Mouse (Mus musculus) forebrain, embryonic 14.5 days (tissue): Measurements from ENCODE around the gene Osbp2. TPM values are rescaled to one million over a fixed set of nuclear protein-coding genes. Genes with fewer than 3 reads are reported as not detected.
A peak's percentile ranks its signal among the peaks of the same experiment; 100 is the strongest.

Source experiments
- ATAC-seq: fragments of 200-750 bp; cut with Nextera tagmentation; 2 replicates; pipeline ENCODE4 v1.8.0; 2017; ENCODE audit warnings: mild to moderate bottlenecking, moderate library complexity
- DNase-seq: peaks from one replicate; pipeline ENCODE4 v3.0.0-alpha.2; 2015; ENCODE audit warnings: low spot score
- H3K27ac ChIP-seq: fragments of 300-500 bp; sonication (generic); 2 replicates; pipeline ENCODE4 v1.5.1; 2014; ENCODE audit warnings: low read depth, mild to moderate bottlenecking, control low read depth, low read length, moderate library complexity
- H3K27me3 ChIP-seq: fragments of 300-500 bp; sonication (generic); replicated peaks from 2 replicates; pipeline ENCODE4 v1.6.1; 2014; ENCODE audit warnings: low read length, control low read depth, mixed read lengths; ENCODE audit not compliant: control insufficient read depth, insufficient read depth
- H3K36me3 ChIP-seq: fragments of 300-500 bp; sonication (generic); 2 replicates; pipeline ENCODE4 v1.6.1; 2014; ENCODE audit warnings: low read length, control low read depth; ENCODE audit not compliant: control insufficient read depth, insufficient read depth
- H3K4me1 ChIP-seq: fragments of 300-500 bp; sonication (generic); 2 replicates; pipeline ENCODE4 v1.6.1; 2014; ENCODE audit warnings: antibody characterized with exemption, low read length, control low read depth; ENCODE audit not compliant: control insufficient read depth, insufficient read depth
- H3K4me2 ChIP-seq: fragments of 300-500 bp; sonication (generic); 2 replicates; pipeline ENCODE4 v1.6.1; 2014; ENCODE audit warnings: mild to moderate bottlenecking, control low read depth, low read length
- H3K4me3 ChIP-seq: fragments of 300-500 bp; sonication (generic); 2 replicates; pipeline ENCODE4 v1.5.1; 2014; ENCODE audit warnings: low read depth, low read length, control low read depth
- H3K9ac ChIP-seq: fragments of 300-500 bp; sonication (generic); 2 replicates; pipeline ENCODE4 v1.6.1; 2014; ENCODE audit warnings: mild to moderate bottlenecking, low read length, control low read depth, moderate library complexity
- H3K9me3 ChIP-seq: fragments of 300-500 bp; sonication (generic); replicated peaks from 2 replicates; pipeline ENCODE4 v1.6.1; 2016; ENCODE audit warnings: low read length, control low read depth, mixed read lengths; ENCODE audit not compliant: control insufficient read depth
- WGBS: fragments of 180-500 bp; shearing (Covaris S2); extraction: QIAGEN DNeasy Blood & Tissue Kit; methylation state at CpG from one replicate; pipeline ENCODE4 v1.1.7; 2014; 5-methylcytosine and 5-hydroxymethylcytosine counted together
- polyA plus RNA-seq: library from polyadenylated mRNA; unstranded; fragments of >200 nt; fragmentation: Nextera tagmentation; extraction: Ambion mirVana; gene quantifications from 2 replicates; pipeline ENCODE4 v1.2.1, GENCODE M21; 2014

The Osbp2 gene
- polyA plus RNA-seq, 1 experiment from 2014 or later, result 7.4 TPM

DNA sequence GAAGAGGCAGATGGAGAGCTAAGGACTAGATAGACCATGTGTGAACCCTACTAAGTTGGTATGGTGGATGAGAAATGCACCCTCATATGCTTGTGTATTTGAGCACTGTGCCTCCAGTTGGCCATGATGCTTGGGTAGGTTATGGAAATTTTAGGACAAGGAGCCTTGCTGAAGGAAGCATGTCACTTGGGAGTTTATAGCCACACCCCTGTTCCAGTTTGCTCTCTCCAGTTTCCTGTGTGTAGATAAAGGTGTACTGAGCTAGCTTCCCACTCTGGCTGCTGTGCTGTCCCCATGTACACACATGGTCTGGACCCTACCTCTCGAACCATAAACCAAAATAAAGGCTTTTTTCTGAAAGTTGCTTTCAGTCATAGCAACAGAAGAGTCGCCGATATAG is 9.5 kb downstream of the Osbp2 start:
- no peaks in the 10 kb centered on the region for H3K4me1 ChIP-seq
- H3K27me3 ChIP-seq, result no peaks in the 10 kb centered on the region
- WGBS, result 90% methylated on average over 3 of the region's 3 CpGs
- DNase-seq (no peak), ATAC-seq (peak; percentile 28; the same call in 1 of the 2 replicates)
- no peaks in the 10 kb centered on the region for H3K36me3 ChIP-seq
- no peak overlapping the region for H3K4me3 ChIP-seq
- no peak overlapping the region for H3K4me2 ChIP-seq
- H3K27ac ChIP-seq, result peak overlapping the region; percentile 68; the same call in 1 of the 2 replicates
- no peak overlapping the region for H3K9ac ChIP-seq
- no peaks in the 10 kb centered on the region for H3K9me3 ChIP-seq

DNA sequence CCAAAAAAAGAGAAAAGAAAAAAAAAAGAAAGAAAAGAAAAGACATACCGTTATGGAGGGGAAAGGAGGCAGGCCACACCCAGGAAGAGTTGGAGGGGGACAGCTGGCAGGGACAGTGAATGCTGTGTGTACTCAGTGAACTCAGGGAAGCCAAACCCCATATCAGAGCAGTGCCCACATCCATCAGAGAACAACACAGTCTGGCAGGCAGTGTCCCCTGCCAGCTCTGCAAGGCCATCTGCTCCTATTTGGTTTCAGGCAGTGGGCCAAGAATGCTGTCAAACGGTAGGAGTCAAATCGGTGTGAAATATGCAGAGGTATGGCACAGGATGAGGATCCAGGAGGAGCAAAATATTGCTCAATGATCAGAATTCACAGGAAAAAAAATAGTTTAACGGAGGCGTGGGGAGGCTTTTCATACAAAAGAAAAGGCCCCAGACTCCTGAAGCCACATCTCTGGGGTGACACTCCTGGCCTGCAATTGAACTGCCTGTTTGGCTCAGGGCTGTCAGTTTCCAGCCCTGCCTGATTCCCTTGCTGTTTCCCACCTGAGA is 10.1 kb downstream of the Osbp2 start:
- 53% methylated on average over 5 of the region's 5 CpGs for WGBS
- H3K9me3 ChIP-seq, result no peaks in the 10 kb centered on the region
- H3K27me3 ChIP-seq, result no peaks in the 10 kb centered on the region
- peak; percentile 90 for DNase-seq
- H3K4me3 ChIP-seq, result no peak overlapping the region
- H3K4me1 ChIP-seq, result no peaks in the 10 kb centered on the region
- ATAC-seq, result peak; percentile 98
- no peak overlapping the region for H3K4me2 ChIP-seq
- H3K9ac ChIP-seq, result no peak overlapping the region
- no peaks in the 10 kb centered on the region for H3K36me3 ChIP-seq
- peak overlapping the region; percentile 68; the same call in 1 of the 2 replicates for H3K27ac ChIP-seq

DNA sequence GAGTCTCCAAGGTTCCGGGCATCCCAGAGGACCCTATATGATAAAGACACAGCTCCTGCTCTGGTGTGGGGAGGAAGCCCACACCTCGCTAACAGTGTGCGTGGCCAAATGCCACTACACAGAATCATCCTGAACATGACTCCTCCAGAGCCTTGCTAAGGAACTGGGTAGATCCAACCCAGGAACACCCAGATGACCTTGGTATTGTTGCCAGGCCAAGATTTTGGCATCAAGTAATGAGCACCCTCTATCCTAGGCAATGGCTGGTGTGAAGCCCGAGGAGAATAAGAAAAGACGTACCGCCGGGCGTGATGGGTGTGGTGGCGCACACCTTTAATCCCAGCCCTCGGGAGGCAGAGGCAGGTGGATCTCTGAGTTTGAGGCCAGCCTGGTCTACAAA is 10.7 kb downstream of the Osbp2 start:
- no peaks in the 10 kb centered on the region for H3K9me3 ChIP-seq
- no peak overlapping the region for H3K4me2 ChIP-seq
- WGBS, result 90% methylated on average over 10 of the region's 10 CpGs
- H3K36me3 ChIP-seq, result no peaks in the 10 kb centered on the region
- no peak overlapping the region for H3K4me3 ChIP-seq
- H3K27ac ChIP-seq, result peak overlapping the region; percentile 68; the same call in 1 of the 2 replicates
- no peak for DNase-seq
- ATAC-seq, result no peak
- no peak overlapping the region for H3K9ac ChIP-seq
- no peaks in the 10 kb centered on the region for H3K27me3 ChIP-seq
- H3K4me1 ChIP-seq, result no peaks in the 10 kb centered on the region

DNA sequence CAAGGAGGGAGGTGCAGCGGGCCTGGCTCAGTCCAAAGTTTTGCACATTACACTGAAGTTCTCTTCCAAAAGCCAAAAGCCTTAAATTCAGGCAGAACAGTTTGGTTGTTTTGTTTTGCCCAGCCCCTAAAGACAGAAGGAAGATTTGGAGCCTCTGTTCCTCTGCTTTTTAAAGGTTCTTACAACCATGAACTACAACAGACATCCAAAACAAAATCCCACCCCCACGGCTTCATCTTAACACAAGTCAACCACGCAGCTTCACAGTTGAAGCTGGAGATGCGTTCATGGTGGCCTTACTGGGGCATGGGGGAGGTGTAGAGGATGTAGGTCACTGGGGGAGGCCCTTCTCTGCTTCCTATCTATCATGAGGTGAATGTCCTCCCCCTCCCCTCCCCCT is 11.8 kb downstream of the Osbp2 start:
- Histone ChIP-seq H3K4me3 (no peak overlapping the region), H3K9ac (no peak overlapping the region), H3K36me3 (no peaks in the 10 kb centered on the region), H3K4me1 (no peaks in the 10 kb centered on the region), H3K27me3 (no peaks in the 10 kb centered on the region), H3K4me2 (no peak overlapping the region), H3K27ac (no peak overlapping the region), H3K9me3 (no peaks in the 10 kb centered on the region)
- DNase-seq (no peak), ATAC-seq (no peak)
- WGBS, result 80% methylated on average over 4 of the region's 4 CpGs

DNA sequence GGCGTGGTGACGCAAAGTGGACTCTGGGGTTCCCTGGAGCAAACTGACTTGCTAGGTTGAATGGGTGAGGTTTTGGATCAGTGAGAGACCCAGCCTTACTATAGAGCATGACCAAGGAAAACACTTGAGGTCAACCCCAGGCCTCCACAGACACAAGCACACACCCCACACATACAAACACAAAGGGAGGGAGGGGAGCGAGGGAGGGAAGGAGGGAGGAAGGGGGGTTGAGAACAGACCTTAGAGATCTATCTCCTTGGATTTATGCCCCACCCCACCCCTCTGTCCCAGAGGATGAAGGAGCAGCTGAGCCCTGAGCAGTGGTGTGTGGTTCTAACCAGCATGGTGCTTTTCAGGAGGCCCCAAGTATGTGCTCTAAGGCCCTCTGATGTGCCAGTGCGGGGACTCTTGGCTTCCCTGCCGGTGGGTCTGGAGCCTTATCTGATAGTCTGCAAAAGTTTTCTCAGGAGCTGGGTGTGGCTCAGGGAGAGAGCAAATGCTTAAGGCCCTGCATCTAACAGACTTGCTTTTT is 12.9 kb downstream of the Osbp2 start:
- H3K27me3 ChIP-seq, result no peaks in the 10 kb centered on the region
- H3K36me3 ChIP-seq, result no peaks in the 10 kb centered on the region
- no peak overlapping the region for H3K4me2 ChIP-seq
- H3K27ac ChIP-seq, result no peak overlapping the region
- H3K9me3 ChIP-seq, result no peaks in the 10 kb centered on the region
- ATAC-seq, result no peak
- DNase-seq, result no peak
- no peak overlapping the region for H3K9ac ChIP-seq
- no peak overlapping the region for H3K4me3 ChIP-seq
- H3K4me1 ChIP-seq, result no peaks in the 10 kb centered on the region
- 80% methylated on average over 5 of the region's 5 CpGs for WGBS

DNA sequence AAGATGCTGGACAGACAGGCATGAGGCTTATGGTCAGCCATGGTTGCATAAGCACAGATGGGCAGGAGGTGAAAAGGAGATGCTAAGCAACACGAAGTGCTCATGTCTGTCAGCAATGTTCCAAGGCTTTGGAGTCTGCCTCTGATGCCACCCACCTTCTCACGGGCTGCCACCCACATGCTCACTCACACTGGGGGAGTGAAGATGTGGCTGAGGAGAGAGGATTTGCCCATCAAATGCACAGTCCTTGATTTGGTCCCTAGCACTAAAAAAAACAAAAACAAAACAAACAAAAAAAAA is 13.4 kb downstream of the Osbp2 start:
- no peaks in the 10 kb centered on the region for H3K27me3 ChIP-seq
- 85% methylated on average over 2 of the region's 2 CpGs for WGBS
- no peaks in the 10 kb centered on the region for H3K4me1 ChIP-seq
- no peak overlapping the region for H3K4me2 ChIP-seq
- no peaks in the 10 kb centered on the region for H3K36me3 ChIP-seq
- H3K9me3 ChIP-seq, result no peaks in the 10 kb centered on the region
- ATAC-seq, result no peak
- H3K9ac ChIP-seq, result no peak overlapping the region
- H3K27ac ChIP-seq, result no peak overlapping the region
- no peak for DNase-seq
- H3K4me3 ChIP-seq, result no peak overlapping the region

DNA sequence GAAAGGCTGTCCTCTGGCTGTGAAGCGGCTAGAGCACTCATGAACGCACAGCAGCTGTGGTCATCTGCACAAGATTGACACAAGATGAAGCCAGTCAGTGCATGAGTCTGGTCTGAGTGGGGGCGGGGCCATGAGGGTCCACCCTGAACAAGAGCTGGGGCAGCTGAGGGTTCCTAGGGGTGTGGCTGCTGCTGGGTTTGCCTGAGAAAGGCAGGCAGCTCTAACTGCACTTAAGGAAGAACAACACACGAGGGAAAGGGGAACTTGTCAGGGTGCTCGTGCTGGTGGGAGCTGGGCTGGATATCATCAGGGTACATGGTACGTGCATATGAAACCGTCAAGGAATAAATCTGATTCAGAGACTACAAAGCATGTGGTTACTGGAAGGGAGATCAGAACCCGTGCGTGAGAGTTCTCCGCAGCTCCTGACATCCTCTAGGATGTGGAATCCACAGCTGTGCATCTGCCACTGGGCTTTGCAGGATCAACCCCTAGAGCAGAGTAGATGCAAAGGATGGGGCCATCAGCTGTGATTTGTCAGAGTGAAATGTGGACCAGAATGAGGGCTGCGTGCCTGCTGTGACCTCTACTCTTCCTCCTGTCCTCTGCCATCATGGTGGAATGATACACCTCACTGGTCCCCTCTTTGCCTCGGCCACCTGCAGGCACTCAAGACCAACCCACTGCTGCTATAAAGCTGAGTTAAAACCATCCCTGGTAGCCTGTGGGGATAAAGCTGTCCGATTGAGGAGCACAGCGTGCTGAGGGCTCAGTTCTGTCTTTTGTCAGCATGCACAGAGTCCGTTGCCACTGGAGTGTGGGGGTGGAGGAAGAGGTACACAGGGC is 14.0 kb downstream of the Osbp2 start:
- Histone ChIP-seq H3K4me2 (no peak overlapping the region), H3K4me1 (no peaks in the 10 kb centered on the region), H3K36me3 (no peaks in the 10 kb centered on the region), H3K9ac (no peak overlapping the region), H3K27ac (no peak overlapping the region), H3K27me3 (no peaks in the 10 kb centered on the region), H3K9me3 (no peaks in the 10 kb centered on the region), H3K4me3 (no peak overlapping the region)
- ATAC-seq (no peak), DNase-seq (no peak)
- 85% methylated on average over 15 of the region's 15 CpGs for WGBS

DNA sequence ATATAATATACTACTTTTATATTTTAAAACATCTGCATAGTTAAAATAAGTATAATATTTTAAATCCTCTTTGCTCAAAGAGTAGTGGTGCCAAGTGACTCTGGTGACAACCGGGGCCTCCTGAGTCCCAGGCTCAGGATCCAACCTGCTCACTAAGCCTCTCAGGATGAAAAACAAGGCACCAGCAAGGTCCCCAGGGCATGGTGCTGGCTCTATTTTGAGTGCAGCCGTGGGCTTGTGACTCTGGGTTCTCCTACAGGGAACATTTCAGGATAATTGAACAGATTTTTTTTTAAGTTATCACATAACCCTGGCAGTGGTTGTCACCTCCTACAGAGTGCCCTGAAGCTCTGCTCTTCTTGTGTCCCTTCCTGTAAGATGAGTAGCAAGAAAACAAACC is 17.4 kb downstream of the Osbp2 start:
- Histone ChIP-seq H3K4me2 (no peak overlapping the region), H3K9me3 (no peaks in the 10 kb centered on the region), H3K4me1 (no peaks in the 10 kb centered on the region), H3K36me3 (no peaks in the 10 kb centered on the region), H3K4me3 (no peak overlapping the region), H3K27me3 (no peaks in the 10 kb centered on the region), H3K9ac (no peak overlapping the region), H3K27ac (no peak overlapping the region)
- WGBS, result 72% methylated on average over 2 of the region's 2 CpGs
- ATAC-seq (no peak), DNase-seq (no peak)
